Mouse (Mus musculus): Measurements from ENCODE around the gene Gpr137. TPM values are rescaled to one million over a fixed set of nuclear protein-coding genes. Genes with fewer than 3 reads are reported as not detected.

The Gpr137 gene
- total RNA-seq, 2 experiments from 2014 or later, result 100.0 to 105 TPM

- peak within 1 kb of the TSS; percentile 84 for H3K4me3 ChIP-seq
- no peak for TF ChIP-seq CTCF (conservative IDR thresholded peaks at IDR 0.05)
- DNase-seq (ENCODE audit: low spot score in 2 of 2), result peak; percentile 99 to 100
- peak within 1 kb of the TSS; percentile 97 for H3K27ac ChIP-seq
These were observed 20.4 kb downstream of the Gpr137 start, which contains the start of gene Esrra for GRCm38 (mm10) chr19:6921647-6922567. Esrra (minus strand) TSS chr19:6921813.

DNA sequence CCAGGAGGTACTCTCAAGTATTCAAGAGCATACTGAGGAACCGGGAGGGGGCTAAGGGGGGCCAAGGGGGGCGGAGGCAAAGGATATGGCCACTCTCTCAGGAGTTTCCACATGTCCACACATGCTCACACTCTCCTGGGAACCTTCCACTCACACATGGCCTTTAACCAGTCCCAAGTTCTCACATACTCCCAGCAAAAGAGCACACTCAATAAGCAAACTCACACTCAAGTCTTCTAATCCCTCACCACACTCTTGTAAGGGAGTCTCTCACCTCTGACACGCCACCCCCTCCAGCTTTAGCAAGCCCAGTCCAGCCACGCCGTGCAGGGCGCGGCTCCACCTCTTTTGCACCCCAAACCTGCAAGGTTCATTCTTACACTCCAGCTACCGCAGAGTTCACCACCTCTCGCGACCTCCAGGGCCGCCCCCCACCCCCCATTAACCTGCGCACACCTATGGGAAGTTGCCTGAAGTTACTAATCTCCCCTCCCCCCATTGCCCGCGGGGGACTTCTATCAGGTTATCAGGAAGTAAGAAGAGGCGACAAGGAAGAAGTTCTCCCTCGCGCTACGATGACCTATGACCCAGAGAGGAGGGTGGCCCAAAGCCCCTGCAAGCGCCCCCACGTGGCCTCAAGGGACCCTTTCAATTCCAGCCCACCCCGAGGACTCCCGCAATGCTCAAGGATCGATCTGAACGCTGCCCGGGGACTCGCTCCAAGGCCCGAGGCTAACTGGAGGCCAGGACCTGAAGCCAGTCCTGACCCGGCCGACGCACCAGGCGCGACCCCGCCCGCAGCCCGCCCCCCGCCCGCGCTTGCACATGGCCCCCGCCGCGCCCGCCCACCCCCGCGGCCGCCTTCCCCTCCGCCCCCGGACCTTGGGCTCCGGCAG, 21.3 kb downstream of the Gpr137 start:
- DNase-seq (ENCODE audit: low spot score in 2 of 2), result no peak
- TF ChIP-seq CTCF (conservative IDR thresholded peaks at IDR 0.05), result peak; percentile 19
- peak overlapping the region; percentile 93 for H3K27ac ChIP-seq
- peak overlapping the region; percentile 84 for H3K4me3 ChIP-seq

- TF ChIP-seq CTCF (conservative IDR thresholded peaks at IDR 0.05), result no peak
- no peak for DNase-seq (ENCODE audit: low spot score in 2 of 2)
- Histone ChIP-seq H3K27ac (peak overlapping the region; percentile 93; the same call in 1 of the 2 replicates), H3K4me3 (peak overlapping the region; percentile 84)
These were observed 22.2 kb downstream of the Gpr137 start for GRCm38 (mm10) chr19:6919876-6920740.

DNA sequence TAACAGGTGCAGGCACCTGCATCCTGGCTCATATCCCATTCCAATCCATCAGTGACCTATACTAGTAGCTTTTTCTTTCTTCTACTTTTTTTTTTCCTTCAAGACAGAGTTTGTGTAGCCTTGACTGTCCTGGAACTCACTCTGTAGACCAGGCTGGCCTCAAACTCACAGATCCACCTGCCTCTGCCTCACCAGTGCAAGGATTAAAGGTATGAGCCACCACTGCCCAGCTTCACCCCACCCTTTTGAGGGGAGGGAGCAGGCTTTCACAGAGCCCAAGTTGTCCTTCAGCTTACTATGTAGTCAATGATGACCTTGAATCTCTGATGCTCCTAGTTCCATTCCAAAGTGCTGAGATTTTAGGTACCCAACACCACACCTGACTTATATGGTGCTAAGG, 22.8 kb downstream of the Gpr137 start:
- no peak for DNase-seq (ENCODE audit: low spot score in 2 of 2)
- TF ChIP-seq CTCF (conservative IDR thresholded peaks at IDR 0.05), result no peak
- Histone ChIP-seq H3K4me3 (no peak overlapping the region), H3K27ac (no peak overlapping the region)

DNA sequence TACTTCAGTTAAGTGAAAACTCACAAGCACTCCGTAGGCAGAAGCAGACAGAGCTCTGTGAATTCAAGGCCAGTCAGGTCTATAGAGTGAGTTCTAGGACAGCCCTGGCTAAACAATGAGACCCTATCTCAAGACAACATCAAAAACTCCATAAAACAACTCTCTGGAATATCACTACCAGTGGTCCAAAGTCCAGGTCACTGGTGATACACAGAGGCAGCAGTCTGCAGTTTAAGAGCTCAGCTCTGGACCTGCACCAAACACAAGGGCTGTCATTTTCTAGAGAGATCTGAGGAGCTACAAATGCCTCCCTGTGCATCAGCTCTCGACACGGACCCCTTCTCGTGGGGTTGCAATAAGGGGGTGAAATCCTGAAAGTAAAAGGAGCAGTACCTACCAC, 24.0 kb downstream of the Gpr137 start:
- no peak for DNase-seq (ENCODE audit: low spot score in 2 of 2)
- Histone ChIP-seq H3K27ac (no peak overlapping the region), H3K4me3 (no peak overlapping the region)
- TF ChIP-seq CTCF (conservative IDR thresholded peaks at IDR 0.05), result no peak

GRCm38 (mm10) chr19:6916496-6916895, 25.8 kb downstream of the Gpr137 start:
- no peak for TF ChIP-seq CTCF (conservative IDR thresholded peaks at IDR 0.05)
- no peak overlapping the region for H3K4me3 ChIP-seq
- DNase-seq (ENCODE audit: low spot score in 2 of 2), result peak in 1 of 2 experiments; percentile 8

DNA sequence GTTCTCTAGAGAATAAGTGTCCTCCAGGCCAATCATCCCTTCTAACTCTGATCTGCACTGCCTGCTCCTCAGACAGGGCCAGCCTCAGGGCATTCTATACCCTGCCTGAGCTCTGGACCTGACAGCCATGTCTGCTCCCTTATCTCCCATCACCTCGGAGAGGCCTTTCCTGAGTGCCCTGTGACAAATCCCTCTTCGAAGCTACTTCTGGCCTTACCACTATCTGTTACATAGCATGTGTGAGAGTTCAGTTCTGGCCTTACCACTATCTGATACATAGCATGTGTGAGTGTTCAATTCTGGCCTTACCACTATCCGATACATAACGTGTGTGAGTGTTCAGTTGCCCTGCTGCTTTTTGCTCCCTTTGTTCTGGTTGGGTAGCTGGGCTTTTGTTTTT, 27.0 kb downstream of the Gpr137 start:
- Histone ChIP-seq H3K4me3 (no peak overlapping the region), H3K27ac (no peak overlapping the region)
- DNase-seq (ENCODE audit: low spot score in 2 of 2), result no peak
- TF ChIP-seq CTCF (conservative IDR thresholded peaks at IDR 0.05), result no peak

More at GRCm38 (mm10) chr19:6916496-6916895, 25.8 kb downstream of the Gpr137 start:
- no peak overlapping the region for H3K27ac ChIP-seq

- no peak for DNase-seq (ENCODE audit: low spot score in 2 of 2)
- no peak overlapping the region for H3K27ac ChIP-seq
- H3K4me3 ChIP-seq, result no peak overlapping the region
- TF ChIP-seq CTCF (conservative IDR thresholded peaks at IDR 0.05), result no peak
These were observed 27.7 kb downstream of the Gpr137 start for GRCm38 (mm10) chr19:6914540-6914939.

DNA sequence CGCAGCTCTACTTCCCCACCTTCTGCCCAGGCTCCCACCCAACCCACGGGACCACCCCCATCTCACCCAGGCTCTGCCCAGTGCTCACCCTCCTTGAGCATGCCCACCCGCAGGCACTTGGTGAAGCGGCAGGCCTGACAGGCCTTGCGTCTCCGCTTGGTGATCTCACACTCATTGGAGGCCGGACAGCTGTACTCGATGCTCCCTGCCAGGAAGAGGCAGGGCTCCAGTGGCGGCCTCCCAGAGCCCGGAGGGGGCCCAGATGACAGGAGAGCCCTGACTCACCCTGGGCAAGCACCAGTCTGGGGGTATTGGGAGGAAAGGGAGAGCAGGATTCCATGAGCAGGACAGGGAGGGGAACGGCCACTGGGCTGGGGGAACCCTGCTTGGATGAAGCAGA, 28.3 kb downstream of the Gpr137 start:
- DNase-seq (ENCODE audit: low spot score in 2 of 2), result no peak
- Histone ChIP-seq H3K4me3 (no peak overlapping the region), H3K27ac (no peak overlapping the region)
- no peak for TF ChIP-seq CTCF (conservative IDR thresholded peaks at IDR 0.05)

- H3K27ac ChIP-seq, result no peak overlapping the region
- H3K4me3 ChIP-seq, result no peak overlapping the region
- no peak for DNase-seq (ENCODE audit: low spot score in 2 of 2)
- TF ChIP-seq CTCF (conservative IDR thresholded peaks at IDR 0.05), result no peak
These were observed 29.2 kb downstream of the Gpr137 start for GRCm38 (mm10) chr19:6913036-6913435.

- DNase-seq (ENCODE audit: low spot score in 2 of 2), result no peak
- TF ChIP-seq CTCF (conservative IDR thresholded peaks at IDR 0.05), result no peak
- no peak overlapping the region for H3K4me3 ChIP-seq
- peak overlapping the region; percentile 59; the same call in 1 of the 2 replicates for H3K27ac ChIP-seq
These were observed 29.9 kb downstream of the Gpr137 start for GRCm38 (mm10) chr19:6912205-6912970.
